ENCODE assay signal across 24 mouse cellular contexts in genomic region chr2:119990881-119991280, GRCm38 (mm10). TPM values are rescaled to one million over a fixed set of nuclear protein-coding genes. Genes with fewer than 3 reads are reported as not detected.
DNase-seq lines count a peak whose midpoint lies in the region; ATAC-seq and TF ChIP-seq lines count a peak whose summit lies in the region.
"Had no signal": no experiment of that assay in that cellular context is flagged by ENCODE, and none has a peak within 500 bp of the region (broad histone marks: within the 10 kb centered on the region; RNA-seq: fewer than 3 reads in every experiment).

No protein-coding gene starts in this region.

- no peak overlapping the region for H3K4me3 ChIP-seq in kidney, adult 2 months (ENCODE audit: insufficient read depth, low read depth, low read length)
- H3K4me3 ChIP-seq in kidney, embryonic 15.5 days (replicated peaks) = no peak overlapping the region
- H3K4me3 ChIP-seq in intestine, embryonic 15.5 days (replicated peaks) = no peak overlapping the region
- H3K4me3 ChIP-seq in intestine, postnatal 0 days (ENCODE audit: low read depth, low read length) = no peak overlapping the region
- no peak overlapping the region for H3K4me3 ChIP-seq in layer of hippocampus, adult 2 months
- H3K4me3 ChIP-seq: embryonic facial prominence, embryonic 10.5 days; embryonic facial prominence, embryonic 12.5 days; forebrain, embryonic 13.5 days had no signal

- H3K4me2 ChIP-seq in kidney, embryonic 15.5 days = no peak overlapping the region
- no peak overlapping the region for H3K4me2 ChIP-seq in intestine, embryonic 15.5 days (replicated peaks)
- H3K4me2 ChIP-seq in intestine, postnatal 0 days (replicated peaks; ENCODE audit: low read depth) = no peak overlapping the region
- H3K4me2 ChIP-seq: embryonic facial prominence, embryonic 12.5 days; forebrain, embryonic 13.5 days had no signal

- no peaks in the 10 kb centered on the region for H3K9me3 ChIP-seq in kidney, embryonic 15.5 days (replicated peaks)
- H3K9me3 ChIP-seq in intestine, embryonic 15.5 days = no peaks in the 10 kb centered on the region
- H3K9me3 ChIP-seq in intestine, postnatal 0 days (ENCODE audit: control insufficient read depth) = no peaks in the 10 kb centered on the region
- H3K9me3 ChIP-seq: embryonic facial prominence, embryonic 10.5 days; embryonic facial prominence, embryonic 12.5 days; forebrain, embryonic 13.5 days; G1E had no signal

- DNase-seq in kidney, adult 2 months = peak; percentile 67
- peak; percentile 74 for DNase-seq in yolk sac, embryonic 10.5 days (ENCODE audit: low spot score)
- no peak for DNase-seq in layer of hippocampus, adult 2 months (ENCODE audit: low spot score in 2 of 2)
- no peak for DNase-seq in layer of hippocampus, adult 9-11 months
- DNase-seq: adrenal gland, adult 8-10 months; adrenal gland, postnatal 14 days; adrenal gland, postnatal 36 days; B cell, adult 2 months; cerebellum, adult 11-12 months; cerebellum, adult 2 months; cerebellum, adult 9-10 months; cerebellum, postnatal 10 days; cerebellum, postnatal 25 days had no signal

- peaks cover 16% of the 10 kb centered on the region for H3K4me1 ChIP-seq in kidney, adult 2 months (ENCODE audit: control insufficient read depth, insufficient read depth, low read length)
- H3K4me1 ChIP-seq in kidney, embryonic 15.5 days = peaks cover 18% of the 10 kb centered on the region
- peaks cover 15% of the 10 kb centered on the region; the same call in 1 of the 2 replicates for H3K4me1 ChIP-seq in intestine, embryonic 15.5 days (replicated peaks)
- H3K4me1 ChIP-seq in intestine, postnatal 0 days (replicated peaks; ENCODE audit: control insufficient read depth, insufficient read depth, low read length) = peaks cover 11% of the 10 kb centered on the region
- H3K4me1 ChIP-seq: forebrain, embryonic 13.5 days had no signal

- H3K36me3 ChIP-seq in kidney, adult 2 months (ENCODE audit: control insufficient read depth, insufficient read depth, low read length) = no peaks in the 10 kb centered on the region
- H3K36me3 ChIP-seq in kidney, embryonic 15.5 days = no peaks in the 10 kb centered on the region
- no peaks in the 10 kb centered on the region for H3K36me3 ChIP-seq in intestine, embryonic 15.5 days
- no peaks in the 10 kb centered on the region for H3K36me3 ChIP-seq in intestine, postnatal 0 days (ENCODE audit: control insufficient read depth, insufficient read depth)
- H3K36me3 ChIP-seq: embryonic facial prominence, embryonic 10.5 days; embryonic facial prominence, embryonic 12.5 days had no signal

- WGBS in kidney, adult 2 months = 66% methylated on average over 6 of the region's 6 CpGs
- WGBS in kidney, embryonic 15.5 days = 76% methylated on average over 6 of the region's 6 CpGs
- 71% methylated on average over 6 of the region's 6 CpGs for WGBS in intestine, embryonic 15.5 days
- whole genome bisulfite sequencing in intestine, postnatal 0 days = 57% methylated on average over 6 of the region's 6 CpGs

- no peak for TF ChIP-seq POLR2A in kidney, adult 2 months (IDR thresholded peaks at IDR 0.05; ENCODE audit: low read depth, low read length)

- no peak for TF ChIP-seq CTCF in kidney, adult 2 months (conservative IDR thresholded peaks at IDR 0.05; ENCODE audit: insufficient read depth, insufficient read length, low read depth, low read length)
- no peak for TF ChIP-seq CTCF in intestine, postnatal 0 days (IDR thresholded peaks at IDR 0.05; ENCODE audit: low read depth)
- TF ChIP-seq CTCF in layer of hippocampus, adult 2 months (conservative IDR thresholded peaks at IDR 0.05) = no peak

- ATAC-seq in kidney, embryonic 15.5 days (replicated peaks; ENCODE audit: low FRiP score) = no peak
- ATAC-seq in intestine, embryonic 15.5 days = 0 out of 2 replicates have a peak, but pooled peaks have one; percentile 31
- peak; percentile 32 for ATAC-seq in intestine, postnatal 0 days
- ATAC-seq: activated CD4-positive, CD25-positive, alpha-beta regulatory T cell, adult 4 months; CD4-positive, CD25-positive, alpha-beta regulatory T cell, adult 4 months; forebrain, embryonic 13.5 days; Patski had no signal

- no peak overlapping the region for H3K27ac ChIP-seq in kidney, adult 2 months (ENCODE audit: insufficient read depth, low read depth, low read length)
- no peak overlapping the region for H3K27ac ChIP-seq in kidney, embryonic 15.5 days
- H3K27ac ChIP-seq in intestine, embryonic 15.5 days = no peak overlapping the region
- peak overlapping the region; percentile 2; the same call in 1 of the 2 replicates for H3K27ac ChIP-seq in intestine, postnatal 0 days (ENCODE audit: low read depth, low read length)
- no peak overlapping the region for H3K27ac ChIP-seq in layer of hippocampus, adult 2 months
- H3K27ac ChIP-seq: embryonic facial prominence, embryonic 10.5 days; embryonic facial prominence, embryonic 12.5 days; forebrain, embryonic 13.5 days had no signal

- no peaks in the 10 kb centered on the region for H3K27me3 ChIP-seq in kidney, adult 2 months (replicated peaks; ENCODE audit: control insufficient read depth, insufficient read depth, low read length)
- no peaks in the 10 kb centered on the region for H3K27me3 ChIP-seq in kidney, embryonic 15.5 days
- no peaks in the 10 kb centered on the region for H3K27me3 ChIP-seq in intestine, embryonic 15.5 days (replicated peaks)
- no peaks in the 10 kb centered on the region for H3K27me3 ChIP-seq in intestine, postnatal 0 days (replicated peaks; ENCODE audit: control insufficient read depth, insufficient read depth, low read length)
- H3K27me3 ChIP-seq: CH12.LX; embryonic facial prominence, embryonic 12.5 days; forebrain, embryonic 13.5 days; Patski had no signal

- H3K9ac ChIP-seq in kidney, embryonic 15.5 days = no peak overlapping the region
- H3K9ac ChIP-seq in intestine, embryonic 15.5 days = no peak overlapping the region
- H3K9ac ChIP-seq in intestine, postnatal 0 days (ENCODE audit: low read depth, low read length) = no peak overlapping the region
- H3K9ac ChIP-seq: embryonic facial prominence, embryonic 12.5 days; forebrain, embryonic 13.5 days had no signal

RNA-seq across cellular contexts. Expression of gene Mapkbp1, which starts 18.4 kb away (rescaled TPM):
- polyA plus RNA-seq in kidney, adult 2 months (2012; rRNA removed) = 9.0 and 11.5 TPM in 2 replicates
- 3.3 and 4.0 TPM in 2 replicates for polyA plus RNA-seq in kidney, embryonic 15.5 days (2015; fragmentation: Nextera tagmentation; extraction: Ambion mirVana)
- polyA plus RNA-seq in intestine, embryonic 15.5 days (2015; fragmentation: Nextera tagmentation; extraction: Ambion mirVana) = 2.2 TPM in 2 replicates
- polyA plus RNA-seq in intestine, postnatal 0 days (2015; fragmentation: Nextera tagmentation; extraction: Ambion mirVana) = 1.5 and 1.6 TPM in 2 replicates
- 10 to 100 TPM; 43.7 to 45.6 TPM for total RNA-seq in layer of hippocampus, adult 2 months (2021)

RNA-seq across cellular contexts. Expression of gene Jmjd7, which starts 36.4 kb away (rescaled TPM):
- polyA plus RNA-seq in kidney, adult 2 months (2012; rRNA removed) = 8.9 and 9.0 TPM in 2 replicates
- polyA plus RNA-seq in kidney, embryonic 15.5 days (2015; fragmentation: Nextera tagmentation; extraction: Ambion mirVana) = 19.4 and 21.9 TPM in 2 replicates
- 15.5 and 17.8 TPM in 2 replicates for polyA plus RNA-seq in intestine, embryonic 15.5 days (2015; fragmentation: Nextera tagmentation; extraction: Ambion mirVana)
- 8.9 and 9.1 TPM in 2 replicates for polyA plus RNA-seq in intestine, postnatal 0 days (2015; fragmentation: Nextera tagmentation; extraction: Ambion mirVana)
- total RNA-seq in layer of hippocampus, adult 2 months (2021) = 1 to 10 TPM; 5.5 to 6.6 TPM

RNA-seq across cellular contexts. Expression of gene Gm28042, which starts 36.4 kb away (rescaled TPM):
- polyA plus RNA-seq in kidney, adult 2 months (2012; rRNA removed) = 2.0 and 2.4 TPM in 2 replicates
- 2.9 and 3.3 TPM in 2 replicates for polyA plus RNA-seq in kidney, embryonic 15.5 days (2015; fragmentation: Nextera tagmentation; extraction: Ambion mirVana)
- polyA plus RNA-seq in intestine, embryonic 15.5 days (2015; fragmentation: Nextera tagmentation; extraction: Ambion mirVana) = 2.2 TPM in 2 replicates
- 1.3 TPM in 2 replicates for polyA plus RNA-seq in intestine, postnatal 0 days (2015; fragmentation: Nextera tagmentation; extraction: Ambion mirVana)
- total RNA-seq in layer of hippocampus, adult 2 months (2021) = 1 to 10 TPM; 1.1 to 2.4 TPM

RNA-seq across cellular contexts. Expression of gene Pla2g4b, which starts 42.3 kb away (rescaled TPM):
- 1.6 and 1.8 TPM in 2 replicates for polyA plus RNA-seq in kidney, adult 2 months (2012; rRNA removed)
- 1.8 and 2.6 TPM in 2 replicates for polyA plus RNA-seq in kidney, embryonic 15.5 days (2015; fragmentation: Nextera tagmentation; extraction: Ambion mirVana)
- polyA plus RNA-seq in intestine, embryonic 15.5 days (2015; fragmentation: Nextera tagmentation; extraction: Ambion mirVana) = 0.75 and 1.4 TPM in 2 replicates
- 0.81 and 0.99 TPM in 2 replicates for polyA plus RNA-seq in intestine, postnatal 0 days (2015; fragmentation: Nextera tagmentation; extraction: Ambion mirVana)
- total RNA-seq in layer of hippocampus, adult 2 months (2021) = 1 to 10 TPM; 3.8 to 6.4 TPM

Comparison
In these comparisons a context has a peak if more than half of its experiments do, and no peak if none do; other contexts are left out.
1. DNase-seq: peak in kidney, adult 2 months (single experiment) and yolk sac, embryonic 10.5 days (single experiment); none in layer of hippocampus, adult 2 months (0 of 2) and layer of hippocampus, adult 9-11 months (single experiment).